Mouse (Mus musculus) lung, postnatal 0 days (tissue): ENCODE data around the gene Nedd9. TPM values are rescaled to one million over a fixed set of nuclear protein-coding genes. Genes with fewer than 3 reads are reported as not detected.
A peak's percentile ranks its signal among the peaks of the same experiment; 100 is the strongest.

Source experiments
- ATAC-seq: fragments of 200-750 bp; cut with Nextera tagmentation; 2 replicates; pipeline ENCODE4 v1.8.0; 2017; ENCODE audit warnings: moderate library complexity
- DNase-seq: peaks from one replicate; pipeline ENCODE4 v3.0.0-alpha.2; 2016; ENCODE audit warnings: low spot score
- H3K27ac ChIP-seq: fragments of 300-500 bp; sonication (generic); 2 replicates; pipeline ENCODE4 v1.5.1; 2014; ENCODE audit warnings: antibody characterized with exemption, mild to moderate bottlenecking, low read length, mixed read lengths
- H3K27me3 ChIP-seq: fragments of 300-500 bp; sonication (generic); replicated peaks from 2 replicates; pipeline ENCODE4 v1.6.1; 2014; ENCODE audit warnings: low read length, mixed read lengths; ENCODE audit not compliant: insufficient read depth
- H3K36me3 ChIP-seq: fragments of 300-500 bp; sonication (generic); 2 replicates; pipeline ENCODE4 v1.6.1; 2014; ENCODE audit warnings: low read length, mixed read lengths; ENCODE audit not compliant: insufficient read depth
- H3K4me1 ChIP-seq: fragments of 300-500 bp; sonication (generic); 2 replicates; pipeline ENCODE4 v1.6.1; 2014; ENCODE audit warnings: antibody characterized with exemption, low read depth, low read length, mixed read lengths; ENCODE audit not compliant: insufficient read depth
- H3K4me2 ChIP-seq: fragments of 300-500 bp; sonication (generic); replicated peaks from 2 replicates; pipeline ENCODE4 v1.6.1; 2014; ENCODE audit warnings: low read depth, mild to moderate bottlenecking, low read length, moderate library complexity, mixed read lengths
- H3K4me3 ChIP-seq: fragments of 300-500 bp; sonication (generic); 2 replicates; pipeline ENCODE4 v1.5.1; 2014; ENCODE audit warnings: low read depth, low read length
- H3K9ac ChIP-seq: fragments of 300-500 bp; sonication (generic); replicated peaks from 2 replicates; pipeline ENCODE4 v1.6.1; 2014; ENCODE audit warnings: low read depth, mild to moderate bottlenecking
- H3K9me3 ChIP-seq: fragments of 300-500 bp; sonication (generic); 2 replicates; pipeline ENCODE4 v1.6.1; 2016; ENCODE audit warnings: low read length, mixed read lengths
- CTCF ChIP-seq: IDR thresholded peaks from 2 replicates; pipeline ENCODE4 v1.5.1; 2016; ENCODE audit warnings: antibody characterized with exemption, mild to moderate bottlenecking
- EP300 ChIP-seq: IDR thresholded peaks from 2 replicates; pipeline ENCODE4 v1.6.1; 2016; ENCODE audit warnings: antibody characterized with exemption, mild to moderate bottlenecking, control low read depth
- WGBS: fragments of 180-500 bp; shearing (Covaris S2); extraction: QIAGEN DNeasy Blood & Tissue Kit; methylation state at CpG from one replicate; pipeline ENCODE4 v1.1.7; 2014; 5-methylcytosine and 5-hydroxymethylcytosine counted together
- polyA plus RNA-seq: library from polyadenylated mRNA; unstranded; fragments of >200 nt; fragmentation: Nextera tagmentation; extraction: Ambion mirVana; gene quantifications from 2 replicates; pipeline ENCODE4 v1.2.1, GENCODE M21; 2015

Gene Nedd9
- polyA plus RNA-seq, 1 experiment from 2014 or later: 79.1 TPM

DNA sequence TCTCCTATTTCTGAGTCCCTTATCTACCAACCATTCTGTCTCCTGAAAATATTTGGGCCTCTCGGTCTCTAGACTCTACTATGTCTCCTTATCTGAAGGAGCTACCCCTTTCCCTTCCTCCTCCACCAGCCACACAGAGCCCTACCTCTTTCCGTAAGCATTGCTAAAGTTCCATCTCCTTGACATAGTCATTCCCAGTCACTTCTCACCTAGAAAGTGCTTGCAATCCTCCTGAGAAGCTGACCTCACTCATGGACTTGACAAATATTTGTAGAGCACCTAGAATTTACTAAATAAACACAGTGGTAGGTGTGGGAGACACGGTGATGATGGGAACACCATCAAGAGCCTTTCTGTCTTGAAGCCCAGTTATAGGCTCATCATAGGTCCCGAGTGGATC lies 32.6 kb upstream of the Nedd9 start:
- Histone ChIP-seq H3K9me3 (no peaks in the 10 kb centered on the region), H3K4me2 (no peak overlapping the region), H3K27me3 (no peaks in the 10 kb centered on the region), H3K9ac (no peak overlapping the region), H3K27ac (peak overlapping the region; percentile 33; the same call in 1 of the 2 replicates), H3K36me3 (no peaks in the 10 kb centered on the region), H3K4me3 (no peak overlapping the region), H3K4me1 (peaks cover 7% of the 10 kb centered on the region; the same call in 1 of the 2 replicates)
- ATAC-seq (peak; percentile 76), DNase-seq (peak; percentile 66)
- 55% methylated on average over 4 of the region's 4 CpGs for WGBS
- TF ChIP-seq EP300: peak; percentile 91
- no peak for TF ChIP-seq CTCF

DNA sequence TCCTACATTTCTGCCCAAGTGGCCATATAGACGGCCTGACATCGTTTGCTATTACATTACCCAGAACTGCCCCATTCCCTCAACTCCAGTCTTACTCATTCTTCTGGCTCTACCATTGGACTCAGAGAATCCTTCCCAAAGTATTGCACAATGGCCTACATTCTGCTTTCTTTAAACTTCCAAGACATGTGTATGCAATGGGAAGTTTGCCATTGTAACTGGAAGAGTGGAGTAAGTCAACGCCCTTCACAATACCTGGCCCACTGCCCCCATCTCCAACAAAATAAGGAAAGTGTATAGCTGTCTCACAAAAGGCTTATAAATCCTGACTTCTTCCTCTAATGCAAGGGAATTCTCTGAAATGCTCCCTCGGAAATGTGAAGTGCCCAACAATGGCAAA lies 30.0 kb upstream of the Nedd9 start:
- no peak overlapping the region for H3K27ac ChIP-seq
- WGBS: 59% methylated on average over 4 of the region's 4 CpGs
- H3K4me3 ChIP-seq: no peak overlapping the region
- no peaks in the 10 kb centered on the region for H3K27me3 ChIP-seq
- no peak overlapping the region for H3K4me2 ChIP-seq
- H3K4me1 ChIP-seq: peaks cover 7% of the 10 kb centered on the region; the same call in 1 of the 2 replicates
- no peaks in the 10 kb centered on the region for H3K36me3 ChIP-seq
- peak; percentile 77 for DNase-seq
- ATAC-seq: peak; percentile 11
- no peak overlapping the region for H3K9ac ChIP-seq
- 0 out of 2 replicates have a peak, but pooled peaks have one; percentile 47 for TF ChIP-seq EP300
- no peak for TF ChIP-seq CTCF
- no peaks in the 10 kb centered on the region for H3K9me3 ChIP-seq

DNA sequence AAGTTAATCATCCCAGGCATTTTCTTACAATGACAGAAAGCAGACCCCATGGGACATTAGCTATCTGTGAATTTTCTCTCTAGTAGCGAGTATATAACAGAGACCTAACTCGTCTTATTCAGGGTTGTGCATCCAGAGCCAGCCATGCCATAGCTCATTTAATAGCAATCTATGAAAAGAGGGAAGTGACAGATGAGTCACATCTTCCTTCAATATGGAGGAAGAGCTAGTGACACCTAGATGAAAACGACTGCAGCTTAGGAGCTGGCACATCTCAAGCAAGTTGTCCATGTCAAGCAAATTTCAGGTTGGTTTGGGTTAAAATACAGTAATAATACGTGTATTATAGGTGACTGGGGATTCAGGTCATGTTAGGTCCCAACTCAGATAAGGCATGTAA lies 28.6 kb upstream of the Nedd9 start:
- Histone ChIP-seq H3K4me1 (peaks cover 10% of the 10 kb centered on the region; the same call in 1 of the 2 replicates), H3K9me3 (no peaks in the 10 kb centered on the region), H3K27me3 (no peaks in the 10 kb centered on the region), H3K4me3 (no peak overlapping the region), H3K36me3 (no peaks in the 10 kb centered on the region), H3K27ac (no peak overlapping the region), H3K4me2 (no peak overlapping the region), H3K9ac (no peak overlapping the region)
- ATAC-seq: no peak
- DNase-seq: no peak
- WGBS: 81% methylated on average over 4 of the region's 4 CpGs
- TF ChIP-seq CTCF: no peak
- no peak for TF ChIP-seq EP300

DNA sequence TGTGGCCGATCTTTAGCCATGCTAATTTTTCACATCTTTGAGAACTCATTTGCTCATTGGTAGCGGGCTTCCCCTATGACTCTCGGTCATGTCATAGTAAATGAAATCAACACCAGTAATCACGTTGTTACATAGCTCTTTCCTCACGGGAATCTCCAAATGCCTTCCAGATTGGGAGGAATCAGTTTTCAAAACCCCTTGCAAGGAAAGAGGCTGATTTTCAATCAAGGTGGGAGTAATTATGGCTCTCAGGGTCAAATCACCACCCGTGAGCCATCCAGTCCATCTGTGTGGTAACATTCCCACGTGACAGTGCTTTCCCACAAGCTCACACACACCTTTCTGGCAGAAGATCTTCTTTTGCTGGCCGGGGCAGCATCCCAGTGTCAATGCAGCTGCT lies 27.8 kb upstream of the Nedd9 start:
- ATAC-seq: no peak

DNA sequence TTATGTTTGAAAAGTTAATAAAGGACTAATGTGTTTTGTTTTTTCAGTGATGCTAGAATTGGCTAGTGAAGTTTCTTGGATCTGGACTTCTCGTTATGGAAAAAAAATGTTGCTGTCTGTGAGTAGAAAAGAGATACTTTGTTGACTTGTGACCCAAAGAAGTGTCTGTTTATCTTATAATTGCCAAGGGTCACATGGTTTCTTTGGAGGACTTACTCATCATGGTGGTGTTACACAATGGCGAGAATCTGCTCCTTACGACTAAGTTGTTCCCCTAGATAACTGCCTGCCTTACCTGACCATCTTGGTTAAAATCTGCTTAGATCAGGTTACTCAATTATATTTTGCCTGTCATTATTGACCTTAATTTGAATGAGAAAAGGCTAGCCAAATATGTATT lies 26.3 kb upstream of the Nedd9 start:
- no peak overlapping the region for H3K4me3 ChIP-seq
- ATAC-seq: peak; percentile 32; the same call in 1 of the 2 replicates

More for the DNA sequence above, 27.8 kb upstream of the Nedd9 start:
- WGBS: 88% methylated on average over 8 of the region's 8 CpGs
- no peak for TF ChIP-seq EP300
- no peak for TF ChIP-seq CTCF
- no peak for DNase-seq
- peaks cover 13% of the 10 kb centered on the region; the same call in 1 of the 2 replicates for H3K4me1 ChIP-seq
- no peak overlapping the region for H3K4me2 ChIP-seq
- H3K9me3 ChIP-seq: no peaks in the 10 kb centered on the region
- no peak overlapping the region for H3K27ac ChIP-seq
- no peaks in the 10 kb centered on the region for H3K36me3 ChIP-seq
- no peak overlapping the region for H3K9ac ChIP-seq
- H3K27me3 ChIP-seq: no peaks in the 10 kb centered on the region
- no peak overlapping the region for H3K4me3 ChIP-seq

DNA sequence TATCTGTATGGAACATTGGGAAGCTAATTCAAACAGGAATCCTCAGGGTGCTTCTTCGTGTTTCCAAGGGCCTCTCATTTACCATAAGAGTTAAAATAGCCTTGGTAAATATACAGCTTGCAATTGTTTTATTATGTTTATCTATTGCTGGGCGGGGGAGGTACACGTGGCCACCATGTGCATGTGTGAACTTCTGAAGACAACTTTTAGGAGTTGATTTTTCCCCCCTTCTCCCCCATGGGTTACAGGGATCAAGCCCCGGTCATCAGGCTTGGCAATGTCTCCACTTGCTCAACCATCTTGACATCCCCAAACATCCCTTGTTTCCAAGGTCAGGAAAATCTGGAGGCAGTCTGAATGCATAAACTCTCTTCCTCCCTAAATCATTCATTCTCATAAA lies 25.1 kb upstream of the Nedd9 start:
- Histone ChIP-seq H3K36me3 (no peaks in the 10 kb centered on the region), H3K27me3 (no peaks in the 10 kb centered on the region), H3K4me3 (no peak overlapping the region), H3K4me2 (no peak overlapping the region), H3K9me3 (no peaks in the 10 kb centered on the region), H3K4me1 (peaks cover 10% of the 10 kb centered on the region; the same call in 1 of the 2 replicates), H3K27ac (no peak overlapping the region), H3K9ac (no peak overlapping the region)
- ATAC-seq (no peak), DNase-seq (no peak)
- TF ChIP-seq CTCF (no peak), EP300 (no peak)
- WGBS: 60% methylated on average over 4 of the region's 4 CpGs

More for the DNA sequence above, 26.3 kb upstream of the Nedd9 start:
- H3K9ac ChIP-seq: no peak overlapping the region
- H3K27me3 ChIP-seq: no peaks in the 10 kb centered on the region
- no peaks in the 10 kb centered on the region for H3K36me3 ChIP-seq
- no peak overlapping the region for H3K4me2 ChIP-seq
- H3K4me1 ChIP-seq: peaks cover 13% of the 10 kb centered on the region; the same call in 1 of the 2 replicates
- TF ChIP-seq EP300 (peak; percentile 71), CTCF (no peak)
- 61% methylated on average over 3 of the region's 3 CpGs for WGBS
- DNase-seq: peak; percentile 77
- H3K27ac ChIP-seq: no peak overlapping the region
- no peaks in the 10 kb centered on the region for H3K9me3 ChIP-seq
